Mouse (Mus musculus): ENCODE data around the gene Atg3.

- TF ChIP-seq CTCF (IDR thresholded peaks at IDR 0.05; ENCODE audit: low read depth, low read length) (no peak), GATA1 (IDR thresholded peaks at IDR 0.05; ENCODE audit: borderline replicate concordance, low read length) (no peak)
Measured at GRCm38 (mm10) chr16:45122571-45122970, 36.0 kb upstream of the Atg3 start.
